Mouse (Mus musculus): ENCODE results near the gene Gm20388.

Gene Gm20388

DNA sequence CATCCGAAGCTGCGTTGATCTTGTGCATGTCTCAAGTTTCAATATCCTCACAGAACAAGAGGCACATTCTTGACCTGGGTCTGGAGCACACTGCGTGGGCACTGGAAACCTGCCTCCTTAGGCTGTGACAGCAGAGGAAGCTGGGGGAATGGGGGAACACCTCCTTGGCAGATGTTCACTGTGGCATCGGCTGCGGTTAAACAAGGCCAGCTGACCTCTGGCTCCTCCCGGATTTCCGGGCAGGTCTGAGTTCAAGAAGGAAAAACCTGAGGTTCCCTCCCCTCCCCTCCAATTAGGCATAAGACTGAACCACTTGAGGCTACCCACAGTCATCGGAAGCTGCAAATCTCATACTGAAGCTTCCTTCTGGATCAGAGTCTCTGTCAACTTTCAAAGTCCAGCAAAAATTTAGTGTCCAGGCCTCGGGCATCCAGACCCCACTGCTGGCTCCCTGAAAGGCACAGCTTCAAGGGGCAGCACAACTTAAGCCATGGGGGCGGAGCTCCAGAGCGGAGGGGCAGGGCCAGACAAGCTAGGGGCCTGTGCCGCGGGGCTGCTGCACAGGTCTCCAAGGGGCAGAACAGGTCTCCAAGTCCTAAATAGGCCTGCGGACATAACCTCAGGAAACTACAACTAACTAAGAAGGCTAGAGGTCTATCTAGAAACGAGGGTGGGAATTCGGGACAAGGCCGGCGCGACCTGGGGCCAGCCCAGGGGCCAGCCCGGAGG is 2370.1 kb downstream of the Gm20388 start:
- peak; percentile 41 for DNase-seq (ENCODE audit: extremely low spot score, low spot score)

DNA sequence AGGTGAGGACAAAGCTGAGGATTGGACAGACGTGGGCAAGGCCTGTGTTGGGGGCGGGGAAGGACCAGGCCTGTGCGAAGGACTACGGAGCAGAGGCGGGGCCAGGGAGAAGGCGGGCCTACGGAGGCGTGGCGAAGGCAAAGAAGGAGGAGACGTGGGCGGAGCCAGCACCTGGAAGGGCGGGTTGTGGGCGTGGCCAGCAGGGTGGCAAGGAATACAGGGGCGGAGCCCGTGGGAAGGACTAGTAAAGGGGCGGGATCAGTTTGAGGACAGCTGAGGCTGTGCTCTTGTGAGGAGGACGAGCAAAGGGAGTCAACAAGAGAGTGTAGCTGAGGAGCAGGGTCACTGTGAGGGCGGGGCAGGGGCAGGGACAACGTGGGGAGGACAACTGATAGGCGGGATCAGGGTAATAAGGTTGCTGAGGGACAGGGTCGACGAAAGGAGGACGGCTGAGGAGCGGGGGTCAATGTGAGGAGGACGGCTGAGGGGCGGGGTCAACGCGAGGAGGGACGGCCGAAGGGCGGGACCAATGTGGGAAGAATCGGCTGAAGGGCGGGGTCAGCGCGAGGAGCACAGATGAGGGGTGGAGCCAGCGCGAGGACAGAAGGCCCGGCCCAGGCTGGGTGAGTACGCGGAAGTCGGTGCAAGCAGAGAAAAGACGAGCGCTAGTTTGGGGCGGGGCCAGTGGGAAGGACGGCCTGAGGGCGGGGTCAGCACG is 2370.8 kb downstream of the Gm20388 start:
- peak; percentile 100 for DNase-seq (ENCODE audit: extremely low spot score, low spot score)

GRCm38 (mm10) chr8:122282035-122282358 is 2371.4 kb downstream of the Gm20388 start, which contains the start of gene Zfpm1:
Gene Zfpm1, plus strand, starts transcription at chr8:122282141.
- DNase-seq (ENCODE audit: extremely low spot score, low spot score): no peak

DNA sequence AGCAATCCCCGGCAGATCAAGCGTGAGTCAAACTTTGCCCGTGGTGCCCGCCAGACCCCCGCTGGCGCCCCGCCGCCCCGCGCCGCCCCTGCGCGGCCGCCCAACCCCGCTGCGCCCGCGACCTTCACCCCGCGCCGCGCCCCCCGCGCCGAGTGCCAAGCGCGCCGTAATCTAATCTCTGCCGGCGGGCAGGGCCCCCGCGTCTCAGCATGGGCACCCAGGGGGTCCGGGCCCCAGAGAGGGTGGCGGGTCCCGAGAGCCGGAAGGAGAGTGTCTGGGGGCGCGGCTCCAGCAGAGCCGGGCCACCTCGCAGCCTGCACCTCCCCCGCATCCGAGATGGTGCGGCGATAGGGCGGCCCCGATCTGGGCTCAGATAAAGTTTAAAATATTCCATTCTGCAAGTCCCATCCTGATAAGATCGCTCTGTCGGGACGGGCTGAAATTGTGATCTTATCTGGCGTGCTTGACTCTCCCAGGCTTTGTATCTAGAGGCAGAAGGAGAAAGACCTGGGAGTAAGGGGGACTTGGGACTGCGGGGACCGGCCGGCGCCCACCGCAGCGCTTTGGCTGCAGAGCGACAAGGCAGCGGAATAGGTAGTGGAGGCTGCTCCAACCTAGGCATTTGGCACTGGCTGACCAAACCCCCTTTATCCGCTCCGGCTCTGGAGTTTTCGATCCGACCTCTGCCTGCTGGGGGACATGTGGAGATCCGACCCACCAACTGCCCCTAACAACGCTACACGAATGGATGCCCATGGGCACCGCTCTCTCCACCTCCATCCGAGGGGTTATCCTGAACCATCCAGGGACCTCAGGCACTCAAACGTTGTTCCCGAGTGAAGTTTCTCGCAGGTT is 2372.1 kb downstream of the Gm20388 start:
- peak; percentile 69 for DNase-seq (ENCODE audit: extremely low spot score, low spot score)

DNA sequence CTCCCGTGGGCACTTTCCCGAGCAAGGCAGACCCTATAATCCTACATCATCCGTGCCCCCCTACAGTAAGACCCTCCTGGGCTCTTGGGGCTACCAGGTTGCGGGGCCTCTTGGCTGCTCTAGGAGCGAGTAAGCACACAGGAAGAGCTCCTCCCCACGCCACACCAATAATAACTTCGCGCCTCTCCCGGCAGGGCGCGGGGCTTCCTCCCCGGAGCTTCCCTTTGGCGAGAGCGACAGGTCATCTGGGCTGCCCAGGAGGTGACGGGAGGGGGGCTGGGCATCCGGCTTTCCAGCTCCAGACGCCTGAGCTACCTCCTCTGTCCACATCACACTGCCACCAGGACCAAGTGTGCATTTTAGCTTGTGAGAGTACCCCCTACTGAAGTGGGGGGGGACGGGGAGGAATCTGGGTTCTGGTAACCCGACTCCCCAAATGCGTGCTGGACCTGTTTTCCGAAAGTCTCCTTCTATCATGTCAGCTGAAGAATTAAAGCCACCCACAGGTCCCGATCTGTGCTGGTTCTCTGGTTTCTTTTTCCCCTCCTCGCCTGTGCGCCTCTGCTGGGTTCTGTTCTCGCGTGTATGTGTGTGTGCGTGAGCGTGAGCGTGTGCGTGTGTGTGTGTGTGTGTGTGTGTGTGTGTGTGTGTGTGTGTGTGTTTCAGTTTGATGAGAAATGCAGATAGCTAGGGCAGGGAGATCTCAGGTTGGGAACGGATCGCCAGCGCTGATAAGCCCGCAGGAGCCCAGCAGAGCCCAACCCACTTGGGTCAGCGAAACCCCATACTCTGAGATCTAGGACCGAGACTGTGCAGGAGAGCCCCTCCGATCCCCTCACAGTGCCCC is 2372.9 kb downstream of the Gm20388 start:
- no peak for DNase-seq (ENCODE audit: extremely low spot score, low spot score)

DNA sequence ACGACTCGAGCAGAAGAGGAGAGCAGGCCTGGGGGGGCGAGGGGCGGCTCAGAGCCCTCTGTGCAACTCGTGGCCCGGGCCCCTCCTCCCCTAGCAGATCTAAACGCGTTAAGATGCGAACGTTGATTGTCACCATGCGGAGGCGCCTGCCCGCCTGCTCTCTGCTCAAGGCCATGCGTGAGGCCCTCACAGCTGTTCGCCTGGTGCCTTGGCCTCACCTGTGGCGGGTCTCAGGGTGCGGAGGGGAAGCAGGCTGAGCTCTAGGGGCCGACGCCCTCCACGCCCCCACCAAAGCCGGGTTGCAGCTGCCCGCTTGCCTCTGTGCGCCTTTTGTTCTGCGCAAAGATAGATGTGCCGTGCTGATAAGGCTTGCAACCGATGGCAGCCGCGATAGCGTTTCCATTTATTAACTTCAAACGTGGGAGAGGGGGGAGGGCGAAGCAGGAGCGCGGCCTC is 2373.6 kb downstream of the Gm20388 start:
- DNase-seq (ENCODE audit: extremely low spot score, low spot score): peak; percentile 77

DNA sequence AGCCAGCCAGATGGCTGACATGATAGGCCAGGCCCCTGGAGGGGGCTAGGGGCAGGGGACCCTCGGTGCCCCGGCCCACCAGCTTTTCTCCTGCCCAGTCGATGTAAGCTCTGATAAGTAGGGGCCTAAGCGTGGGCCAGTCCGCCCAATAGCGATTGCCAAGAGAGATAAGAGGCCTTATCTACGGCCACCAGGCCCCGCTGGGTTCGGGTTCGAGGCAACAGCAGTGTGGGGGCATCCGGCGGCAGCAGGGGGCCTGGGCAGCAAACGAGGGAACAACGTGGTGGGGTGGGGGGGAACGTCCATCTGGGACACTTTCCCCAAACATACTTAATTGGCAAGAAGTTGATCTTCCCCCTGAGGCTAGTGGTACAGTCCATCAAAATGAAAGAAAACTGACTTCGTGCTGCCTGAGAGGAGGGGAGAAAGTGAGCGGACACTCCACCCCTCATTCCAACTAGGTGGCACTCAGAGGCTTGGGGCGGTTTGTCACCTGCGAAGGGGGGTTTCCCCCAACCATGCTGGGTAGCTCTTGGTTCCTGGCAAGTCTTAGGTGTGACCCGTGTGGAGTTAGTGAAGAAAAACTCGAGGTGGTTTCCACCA is 2374.1 kb downstream of the Gm20388 start:
- DNase-seq (ENCODE audit: extremely low spot score, low spot score): peak; percentile 63

- no peak for DNase-seq (ENCODE audit: extremely low spot score, low spot score)
Measured at GRCm38 (mm10) chr8:122285727-122286126, 2375.1 kb downstream of the Gm20388 start.

- no peak for DNase-seq (ENCODE audit: extremely low spot score, low spot score)
Measured at GRCm38 (mm10) chr8:122286899-122287298, 2376.3 kb downstream of the Gm20388 start.

- no peak for DNase-seq (ENCODE audit: extremely low spot score, low spot score)
Measured at GRCm38 (mm10) chr8:122287742-122288141, 2377.1 kb downstream of the Gm20388 start.

DNA sequence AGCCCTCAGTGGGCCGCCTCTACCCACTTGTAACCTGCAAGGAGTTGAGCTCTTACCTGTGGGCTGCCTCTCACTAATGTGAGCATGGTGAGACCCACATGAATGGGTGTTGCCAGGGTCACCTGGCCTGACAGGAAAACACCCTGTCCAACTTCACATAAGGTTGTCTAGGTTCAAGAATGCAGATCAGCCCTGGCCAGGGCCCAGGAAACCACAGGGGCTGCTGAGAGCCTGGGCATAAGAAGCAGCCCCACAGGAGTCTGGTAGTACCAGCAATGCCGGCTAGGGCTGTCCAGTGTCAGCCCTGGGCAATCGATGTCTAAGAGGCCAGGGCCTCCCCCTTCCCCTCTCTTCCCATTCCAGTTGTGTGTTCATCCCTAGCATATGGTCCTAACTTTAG is 2377.7 kb downstream of the Gm20388 start:
- no peak for DNase-seq (ENCODE audit: extremely low spot score, low spot score)

- no peak for DNase-seq (ENCODE audit: extremely low spot score, low spot score)
Measured at GRCm38 (mm10) chr8:122291075-122291474, 2380.4 kb downstream of the Gm20388 start.

GRCm38 (mm10) chr8:122291549-122291948 is 2380.9 kb downstream of the Gm20388 start:
- no peak for DNase-seq (ENCODE audit: extremely low spot score, low spot score)

DNA sequence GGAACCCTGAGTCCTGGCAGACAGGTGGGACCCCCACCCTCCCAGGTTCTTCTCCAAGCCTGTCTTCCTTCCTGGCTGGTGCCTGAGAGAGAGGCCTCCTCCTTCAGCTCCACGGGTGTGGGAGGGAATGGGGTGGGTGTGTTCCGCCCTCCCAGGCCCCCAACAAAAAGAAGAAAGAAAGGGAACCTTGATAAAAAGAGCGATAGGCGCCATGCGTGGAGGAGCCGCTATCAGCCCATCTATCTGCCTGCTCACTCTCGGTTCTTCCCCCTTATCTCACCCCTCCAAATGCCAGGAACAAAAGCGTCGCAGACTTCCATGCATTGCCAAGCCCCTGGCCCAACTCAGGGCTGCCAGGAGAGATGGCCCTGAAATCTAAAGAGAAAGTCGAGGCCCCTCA is 2382.8 kb downstream of the Gm20388 start:
- no peak for DNase-seq (ENCODE audit: extremely low spot score, low spot score)

DNA sequence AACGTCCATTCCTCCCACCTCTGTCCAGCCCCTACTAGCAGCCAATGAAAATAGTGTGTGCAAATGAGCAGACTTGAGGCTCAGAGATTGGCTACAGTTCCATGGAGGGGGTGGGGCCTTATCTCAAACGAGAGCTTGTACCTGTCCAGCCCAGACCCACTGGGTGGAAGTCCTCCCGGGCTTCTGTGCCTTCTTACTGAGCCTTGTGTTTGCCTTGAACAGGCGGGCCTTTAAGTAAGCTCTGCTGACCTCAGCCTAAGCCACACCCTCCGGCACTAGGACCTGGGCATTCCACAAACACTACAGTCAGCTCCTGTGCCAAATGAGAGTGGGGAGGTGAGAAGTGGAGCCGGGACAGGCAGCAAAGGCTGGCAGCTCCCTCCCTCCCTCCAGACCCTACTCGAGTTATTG is 2383.6 kb downstream of the Gm20388 start:
- peak; percentile 57 for DNase-seq (ENCODE audit: extremely low spot score, low spot score)

DNA sequence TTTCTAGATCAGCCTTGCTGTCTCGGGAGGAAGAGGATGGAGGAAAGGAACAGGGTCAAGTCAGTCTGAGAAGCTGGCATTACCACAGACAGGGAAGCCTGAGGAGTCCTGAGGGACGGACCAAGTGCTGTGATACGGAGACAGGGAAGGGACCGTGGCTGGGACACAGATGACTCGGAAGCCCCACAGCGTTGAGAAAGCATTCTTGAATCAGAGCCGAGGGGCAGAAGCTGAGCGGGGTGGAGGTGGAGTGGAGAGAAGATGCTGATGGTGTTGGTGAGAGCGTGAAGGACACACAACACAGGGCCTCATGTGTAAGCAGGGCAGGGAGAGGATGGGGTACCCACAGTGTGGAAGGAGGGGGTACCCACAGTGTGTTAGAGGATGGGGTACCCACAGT is 2384.7 kb downstream of the Gm20388 start:
- no peak for DNase-seq (ENCODE audit: extremely low spot score, low spot score)

DNA sequence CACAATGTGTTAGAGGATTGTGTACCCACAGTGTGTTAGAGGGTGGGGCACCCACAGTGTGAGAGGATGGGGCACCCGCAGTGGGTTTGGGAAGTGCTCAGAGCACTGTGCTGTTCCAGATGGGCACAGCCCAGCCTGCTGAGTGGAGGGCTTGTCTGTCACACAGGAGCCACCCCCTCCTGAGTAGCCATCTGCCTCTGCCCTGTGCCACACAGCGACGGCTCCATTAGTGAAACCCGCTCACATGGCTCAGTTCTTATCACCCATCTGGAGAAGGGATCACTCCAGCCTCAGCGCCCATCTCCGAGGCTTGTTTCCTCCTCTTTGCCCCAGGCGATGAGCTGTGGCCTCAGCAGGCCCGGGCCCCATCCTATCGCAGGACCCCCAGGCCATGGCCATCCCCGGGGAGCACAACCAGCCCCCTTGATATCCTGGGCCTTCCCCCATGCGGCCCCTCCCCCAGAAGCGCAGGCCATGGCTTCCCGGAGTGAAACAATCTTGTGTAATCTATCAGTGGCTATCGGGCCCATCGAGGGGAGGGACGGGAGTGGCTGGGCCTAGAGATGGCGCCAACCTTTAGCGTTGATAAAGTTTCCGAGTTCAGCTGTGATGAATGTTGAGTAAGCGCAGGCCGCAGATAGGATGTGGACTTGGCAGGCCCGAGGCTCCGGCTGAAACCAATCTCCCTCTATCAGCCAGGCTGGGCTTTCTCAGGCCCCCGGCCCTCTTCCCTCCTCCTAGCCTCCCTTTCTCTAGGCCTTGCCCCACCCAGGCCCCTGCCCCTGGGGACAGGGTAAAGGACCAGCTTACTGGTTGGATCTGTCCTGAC is 2385.7 kb downstream of the Gm20388 start:
- DNase-seq (ENCODE audit: extremely low spot score, low spot score): no peak

GRCm38 (mm10) chr8:122299581-122300254 is 2389.1 kb downstream of the Gm20388 start:
- no peak for DNase-seq (ENCODE audit: extremely low spot score, low spot score)

DNA sequence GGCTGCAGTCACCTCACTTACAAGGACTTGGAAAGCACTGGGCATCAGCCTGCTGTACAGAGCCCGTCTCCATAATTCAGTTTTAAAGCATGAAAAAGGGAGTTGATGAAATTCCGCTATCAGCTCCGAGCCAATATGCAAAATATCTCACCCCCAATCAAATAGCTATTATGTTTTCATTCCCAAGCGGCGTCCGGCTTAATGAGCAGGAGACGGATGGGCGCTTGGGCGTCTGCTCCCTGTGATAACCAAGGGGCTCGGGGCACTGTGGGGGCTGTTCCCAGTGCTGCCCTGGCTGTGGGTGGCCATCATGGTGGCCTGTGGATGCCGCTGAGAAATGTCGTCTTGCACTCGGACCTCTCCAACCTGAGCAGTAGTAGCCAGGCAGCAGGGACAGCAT is 2390.4 kb downstream of the Gm20388 start:
- no peak for DNase-seq (ENCODE audit: extremely low spot score, low spot score)
